Mouse (Mus musculus): ENCODE data around the gene Rbm19. TPM values are rescaled to one million over a fixed set of nuclear protein-coding genes. Genes with fewer than 3 reads are reported as not detected.

Gene Rbm19
- polyA plus RNA-seq, 1 experiment from 2014 or later, result 14.6 TPM

DNA sequence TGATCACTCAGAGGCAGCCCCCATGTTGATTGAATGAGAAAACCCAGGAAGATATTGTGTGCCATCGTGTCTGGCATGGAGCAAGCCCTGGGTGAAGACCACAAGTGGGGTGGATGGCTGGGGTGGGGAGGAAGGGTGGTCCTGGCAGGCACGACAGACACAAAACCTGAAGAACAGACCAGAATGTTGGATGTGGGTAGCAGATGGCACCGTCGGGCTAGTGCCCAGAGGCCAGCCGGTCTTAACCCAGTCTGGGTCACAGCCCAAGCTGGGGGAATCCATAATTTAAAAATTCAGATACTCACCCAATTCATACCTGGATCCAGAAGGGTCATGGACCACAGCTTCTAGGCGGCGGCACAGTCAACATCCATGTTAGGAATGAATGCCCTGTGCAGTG, 123.8 kb downstream of the Rbm19 start:
- H3K27ac ChIP-seq (replicated peaks), result no peak overlapping the region
- no peak overlapping the region for H3K4me3 ChIP-seq
- H3K27me3 ChIP-seq (replicated peaks), result peaks cover 85% of the 10 kb centered on the region
- no peaks in the 10 kb centered on the region for H3K36me3 ChIP-seq
- no peaks in the 10 kb centered on the region for H3K9me3 ChIP-seq
- no peak for ATAC-seq (ENCODE audit: extremely low read depth, insufficient number of reproducible peaks, low FRiP score, low TSS enrichment)
- no peak overlapping the region for H3K4me2 ChIP-seq
- H3K9ac ChIP-seq, result no peak overlapping the region
- 82% methylated on average over 7 of the region's 7 CpGs for WGBS
- no peaks in the 10 kb centered on the region for H3K4me1 ChIP-seq

DNA sequence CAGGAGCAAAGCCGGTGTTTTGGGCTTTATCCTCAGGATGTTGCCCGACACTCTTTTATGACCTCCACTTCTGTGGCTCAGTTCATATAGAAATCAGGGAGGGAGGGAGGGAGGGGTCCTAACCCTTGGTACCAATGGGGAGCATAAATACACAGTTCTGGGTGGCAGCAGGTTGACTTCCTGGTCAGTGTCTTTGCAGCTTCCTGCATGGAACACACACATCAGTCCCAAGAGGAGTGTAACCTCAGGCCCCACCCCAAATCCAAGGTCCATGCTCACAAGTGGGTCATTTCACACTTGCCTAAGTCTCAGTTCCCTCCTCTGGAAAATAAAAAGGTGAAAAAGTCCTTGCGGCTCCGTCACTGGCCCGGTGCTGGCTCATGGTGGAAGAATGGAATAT, 129.1 kb downstream of the Rbm19 start:
- H3K9me3 ChIP-seq, result no peaks in the 10 kb centered on the region
- no peak overlapping the region for H3K4me3 ChIP-seq
- H3K36me3 ChIP-seq, result no peaks in the 10 kb centered on the region
- no peaks in the 10 kb centered on the region for H3K4me1 ChIP-seq
- no peak overlapping the region for H3K27ac ChIP-seq (replicated peaks)
- peaks cover 93% of the 10 kb centered on the region for H3K27me3 ChIP-seq (replicated peaks)
- H3K4me2 ChIP-seq, result no peak overlapping the region
- H3K9ac ChIP-seq, result no peak overlapping the region
- ATAC-seq (ENCODE audit: extremely low read depth, insufficient number of reproducible peaks, low FRiP score, low TSS enrichment), result no peak
- 63% methylated on average over 5 of the region's 5 CpGs for WGBS
